Mouse (Mus musculus): Measurements from ENCODE around the gene Tenm4. TPM values are rescaled to one million over a fixed set of nuclear protein-coding genes. Genes with fewer than 3 reads are reported as not detected.

Tenm4 gene
- total RNA-seq, 2 experiments from 2014 or later = under 0.01 TPM; not detected in 1

DNA sequence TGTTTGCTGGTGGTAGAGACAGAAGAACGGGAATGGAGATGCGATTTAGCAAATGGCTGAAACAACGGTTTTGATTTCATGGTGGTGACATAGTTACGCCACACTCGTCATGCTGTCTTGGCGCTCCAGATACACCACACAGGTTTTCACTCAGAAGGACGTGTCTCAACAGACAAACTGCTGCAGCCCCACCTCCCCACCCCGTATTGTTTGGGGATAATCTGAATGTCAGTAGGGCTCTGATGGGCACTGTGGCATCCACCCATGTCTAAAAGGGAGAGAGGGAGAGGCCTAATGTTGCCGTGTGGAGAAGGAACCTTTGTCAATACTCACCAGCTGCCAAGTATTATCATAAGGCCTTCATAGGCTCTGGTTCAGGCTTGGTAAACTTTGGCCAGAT is 14.4 kb downstream of the Tenm4 start:
- no peak for ATAC-seq (ENCODE audit: poor library complexity, severe bottlenecking)

GRCm38 (mm10) chr7:96203812-96204560 is 32.9 kb downstream of the Tenm4 start:
- no peak for ATAC-seq (ENCODE audit: poor library complexity, severe bottlenecking)

DNA sequence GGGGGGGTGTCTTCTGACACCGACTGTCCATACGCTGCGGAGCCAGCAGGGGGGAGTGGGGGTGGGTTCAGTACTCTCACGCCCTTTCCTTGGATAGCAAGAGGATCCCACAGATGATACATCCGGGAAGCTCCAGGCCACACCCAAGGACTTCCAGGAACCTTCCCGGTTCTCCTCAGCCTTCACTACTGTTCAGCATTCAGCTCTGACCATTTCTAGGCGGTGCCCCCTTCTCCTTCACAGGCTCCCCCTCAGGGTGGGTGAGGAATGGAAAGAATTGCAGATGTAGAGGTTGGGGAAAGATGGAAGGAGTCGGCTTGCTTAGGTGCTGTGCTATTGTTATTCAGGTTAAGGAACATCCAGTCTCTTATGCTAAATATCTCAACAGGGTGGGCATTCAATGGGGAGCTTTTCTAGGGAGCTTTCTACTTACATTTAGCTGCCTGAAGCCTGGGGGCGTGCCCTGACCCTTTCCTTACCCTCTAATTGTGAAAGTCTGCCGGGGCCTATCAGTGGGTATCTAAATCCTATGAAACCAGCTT is 33.8 kb downstream of the Tenm4 start:
- ATAC-seq (ENCODE audit: poor library complexity, severe bottlenecking) = no peak

DNA sequence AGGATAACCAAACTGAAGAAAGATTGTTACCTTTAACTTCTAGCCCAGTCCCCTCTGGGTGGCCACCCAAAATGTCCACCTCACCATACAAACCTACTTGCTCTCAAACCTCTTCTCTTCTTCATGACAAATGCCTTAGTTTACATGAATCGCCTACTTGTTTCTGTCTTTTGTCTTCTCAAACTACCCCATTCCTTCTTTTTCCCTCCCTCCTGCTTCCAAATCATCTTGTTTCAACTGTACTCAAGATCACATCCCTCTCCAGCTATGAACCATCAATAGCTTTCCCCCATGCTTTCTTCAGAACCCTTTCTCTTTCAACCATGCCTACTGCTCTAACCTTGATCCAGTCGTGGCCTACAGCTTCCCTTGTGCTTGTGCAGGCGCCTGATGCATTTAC is 36.0 kb downstream of the Tenm4 start:
- ATAC-seq (ENCODE audit: poor library complexity, severe bottlenecking) = no peak

DNA sequence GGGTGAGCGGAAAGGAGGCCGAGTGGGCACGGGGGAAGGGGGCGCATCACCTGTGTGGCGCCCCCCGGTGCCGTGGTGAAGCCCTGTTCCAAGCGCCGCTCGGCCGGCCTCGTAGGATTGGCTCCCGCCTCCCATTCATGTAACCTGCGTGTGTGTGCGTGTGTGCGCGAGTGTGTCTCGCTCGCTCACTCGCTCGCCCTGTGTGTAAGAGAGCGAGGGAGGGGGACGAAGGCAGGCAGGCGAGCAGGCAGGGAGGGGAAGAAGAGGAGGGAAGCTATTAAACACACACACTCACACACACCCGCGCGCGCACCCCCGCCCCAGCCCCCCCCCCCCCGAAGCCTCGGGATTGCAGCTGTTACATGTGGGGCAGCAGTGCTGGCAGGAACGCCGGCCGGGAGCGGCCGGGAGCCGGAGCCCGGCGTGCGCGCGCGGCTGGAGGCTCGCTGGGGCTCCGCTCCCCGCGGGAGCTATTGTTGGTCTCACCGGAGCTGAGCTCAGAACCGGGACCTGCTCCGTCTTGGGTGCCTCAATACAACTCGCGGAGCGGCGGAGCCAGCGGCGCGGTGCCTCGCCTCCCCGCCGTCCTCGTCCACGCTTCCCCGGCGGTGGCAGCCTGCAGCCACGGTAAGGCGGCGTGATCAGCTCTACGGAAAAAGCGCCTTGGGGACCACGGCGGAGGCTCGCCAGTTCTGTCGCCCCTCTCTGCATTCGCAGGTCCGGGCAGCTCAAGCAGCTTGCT is 38.9 kb downstream of the Tenm4 start:
- no peak for ATAC-seq (ENCODE audit: poor library complexity, severe bottlenecking)

DNA sequence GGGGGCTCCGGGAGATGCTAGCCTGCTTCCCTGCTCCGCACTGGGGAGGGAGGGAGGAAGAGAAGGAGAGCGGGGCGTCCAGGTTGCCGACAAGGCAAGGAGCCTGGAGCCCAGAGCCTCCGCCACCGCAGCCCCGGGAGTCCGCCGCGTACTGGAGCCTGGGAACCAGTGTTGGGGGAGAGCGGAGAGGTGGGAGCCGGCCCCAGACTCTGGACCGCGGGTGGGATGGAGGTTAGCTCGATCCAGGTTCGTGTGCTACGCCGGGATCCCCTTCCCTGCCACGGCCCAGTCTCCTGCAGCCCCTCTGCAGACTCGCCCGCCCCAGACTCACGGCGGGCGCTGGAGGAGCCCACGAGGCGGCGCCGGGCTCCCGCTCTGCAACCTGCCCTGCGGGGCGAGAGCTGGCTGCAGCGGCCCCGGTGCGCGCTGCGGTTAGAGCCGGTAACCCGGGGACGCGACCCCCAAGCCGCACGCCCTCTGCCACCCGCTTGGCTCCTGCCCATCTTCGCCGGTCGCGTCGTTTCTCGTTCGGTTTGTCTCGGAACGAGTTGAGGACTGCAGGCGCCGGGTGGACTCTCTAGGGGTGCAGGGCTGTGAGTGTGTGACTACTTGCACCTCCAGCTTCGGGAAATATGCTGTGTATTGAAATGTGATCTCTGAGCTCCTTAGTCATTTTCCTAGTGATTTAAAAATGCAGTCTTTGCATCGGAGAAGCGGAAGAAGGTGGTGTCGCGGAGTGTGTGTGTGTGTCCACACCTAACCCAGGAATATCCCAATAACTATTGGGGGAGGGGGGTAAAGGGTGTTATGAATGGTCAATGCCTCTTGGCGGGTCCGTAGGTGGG is 39.7 kb downstream of the Tenm4 start:
- ATAC-seq (ENCODE audit: poor library complexity, severe bottlenecking) = no peak

DNA sequence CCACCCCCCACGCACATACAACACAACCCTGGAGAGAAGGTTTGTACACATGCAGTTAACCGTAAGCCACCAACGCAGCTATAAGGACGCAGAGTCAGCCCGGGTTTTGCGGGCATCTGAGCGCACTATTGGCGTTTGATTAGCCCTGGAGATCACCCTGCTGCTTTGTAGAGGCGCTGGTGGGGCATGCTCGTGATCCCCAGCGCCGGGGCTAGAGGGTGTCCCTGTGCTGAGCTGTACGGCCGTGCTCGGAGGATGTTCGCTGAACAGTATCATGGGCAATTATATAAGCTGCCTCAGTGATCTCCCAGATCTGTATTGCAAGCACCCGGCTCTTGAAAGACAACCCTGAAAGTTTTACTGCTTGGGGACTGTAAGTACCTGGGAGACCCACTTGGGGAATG is 40.6 kb downstream of the Tenm4 start:
- ATAC-seq (ENCODE audit: poor library complexity, severe bottlenecking) = no peak

DNA sequence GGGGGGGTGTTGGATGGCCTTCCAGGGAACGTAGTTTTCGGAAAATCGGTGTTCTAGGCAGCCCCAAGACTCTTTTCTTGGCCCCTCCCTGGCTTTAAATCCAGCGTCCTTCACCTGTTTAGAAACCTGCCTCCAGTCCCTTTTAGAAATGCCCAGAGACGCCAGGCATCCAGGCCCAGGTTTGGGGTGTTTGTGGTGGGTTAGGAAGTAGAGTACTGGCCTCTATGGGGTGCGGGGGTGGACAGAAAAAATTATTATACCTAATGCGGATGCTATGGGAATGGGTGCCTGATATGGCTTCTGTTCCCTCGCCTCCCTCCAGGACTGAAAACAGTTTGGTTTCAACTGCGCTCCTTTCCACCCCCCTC is 41.2 kb downstream of the Tenm4 start:
- ATAC-seq (ENCODE audit: poor library complexity, severe bottlenecking) = no peak

- ATAC-seq (ENCODE audit: poor library complexity, severe bottlenecking) = peak; percentile 38; the same call in 1 of the 2 replicates
Observed at GRCm38 (mm10) chr7:96212592-96213541, 41.8 kb downstream of the Tenm4 start.

GRCm38 (mm10) chr7:96213741-96214140 is 42.7 kb downstream of the Tenm4 start:
- ATAC-seq (ENCODE audit: poor library complexity, severe bottlenecking) = no peak

DNA sequence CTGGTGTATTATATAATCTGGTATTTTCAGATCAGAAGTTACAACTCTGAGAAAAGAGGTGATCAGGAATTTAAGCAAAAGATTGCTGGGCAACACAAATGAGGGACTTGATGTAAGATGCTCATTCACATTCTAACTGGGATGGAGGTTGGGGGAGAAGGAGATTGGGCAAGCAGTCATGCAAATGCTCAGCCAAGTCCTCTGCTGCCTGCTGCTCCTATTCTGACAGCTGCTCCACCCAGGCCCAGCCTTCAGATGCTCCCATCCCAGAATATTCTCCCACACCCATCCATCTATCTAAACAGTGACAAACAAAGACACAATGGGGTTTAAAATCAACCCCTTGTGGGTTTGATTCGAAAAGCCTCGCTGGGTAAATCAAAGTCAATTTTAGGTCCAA is 43.8 kb downstream of the Tenm4 start:
- no peak for ATAC-seq (ENCODE audit: poor library complexity, severe bottlenecking)

DNA sequence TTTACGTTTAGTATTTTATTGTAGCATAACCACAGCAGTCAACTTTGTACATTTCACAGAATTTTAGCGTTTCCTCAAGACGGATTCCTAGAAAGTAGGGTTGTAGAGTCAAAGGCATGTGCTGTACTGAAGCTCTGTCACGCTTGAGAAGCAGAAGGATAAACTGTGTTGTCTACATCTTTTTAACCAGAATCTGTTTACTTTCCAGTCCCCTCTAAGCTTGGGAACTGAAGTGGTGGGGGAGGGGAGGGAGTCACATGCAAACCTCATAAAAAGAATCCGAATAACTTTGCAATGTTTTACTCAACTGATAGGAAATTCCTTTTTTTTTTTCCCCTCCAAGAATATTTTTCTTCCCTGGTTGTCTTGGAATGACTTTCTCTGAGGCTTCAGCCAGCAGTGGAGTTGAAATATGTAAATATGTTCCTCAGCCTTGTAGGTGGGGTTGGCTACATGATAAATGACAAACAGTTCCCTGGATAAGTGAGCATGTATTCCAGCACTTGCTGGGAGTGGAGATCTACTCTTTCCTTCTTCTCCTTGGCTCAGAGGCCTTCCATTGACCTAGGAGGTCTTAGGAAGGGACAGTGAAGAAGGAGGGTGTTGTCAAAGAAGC is 45.0 kb downstream of the Tenm4 start:
- ATAC-seq (ENCODE audit: poor library complexity, severe bottlenecking) = no peak

DNA sequence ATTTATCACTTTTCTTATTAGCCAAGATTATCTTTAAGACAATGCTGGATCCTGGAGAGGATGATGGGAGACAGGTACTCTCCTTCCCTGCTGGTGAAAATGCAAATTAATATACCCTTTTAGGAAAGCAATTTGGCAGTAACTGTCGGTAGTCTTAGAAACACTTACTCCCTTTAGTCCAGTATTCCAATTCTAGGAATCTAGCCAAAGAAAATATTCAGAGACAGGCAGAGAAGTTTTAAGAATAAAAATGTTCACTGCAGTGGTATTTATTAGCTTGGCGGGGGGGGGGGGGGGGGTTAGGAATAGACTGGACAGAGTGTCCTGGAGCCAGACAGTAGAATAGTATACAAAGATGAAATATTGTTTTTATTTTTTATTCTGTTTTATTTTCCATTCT is 48.3 kb downstream of the Tenm4 start:
- no peak for ATAC-seq (ENCODE audit: poor library complexity, severe bottlenecking)

DNA sequence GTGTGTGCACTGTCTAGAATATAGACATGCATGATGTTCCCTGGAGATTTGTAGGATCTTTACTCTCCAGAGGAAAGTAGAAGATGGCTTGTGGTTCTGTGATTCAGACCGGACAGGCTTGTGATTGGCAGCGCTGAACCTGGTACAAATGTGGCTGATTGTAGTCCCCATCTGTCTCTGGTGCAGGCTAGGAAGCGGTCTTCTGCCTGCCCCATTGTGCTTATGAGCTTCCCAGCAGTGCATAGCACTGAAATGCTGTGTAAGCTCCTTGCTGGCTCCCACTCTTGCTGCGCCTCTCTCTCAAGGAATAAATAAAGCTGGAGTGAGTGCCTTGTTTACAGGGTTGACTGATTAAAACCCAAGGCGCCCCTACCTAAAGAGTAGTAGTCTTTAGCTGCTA is 49.6 kb downstream of the Tenm4 start:
- ATAC-seq (ENCODE audit: poor library complexity, severe bottlenecking) = no peak

DNA sequence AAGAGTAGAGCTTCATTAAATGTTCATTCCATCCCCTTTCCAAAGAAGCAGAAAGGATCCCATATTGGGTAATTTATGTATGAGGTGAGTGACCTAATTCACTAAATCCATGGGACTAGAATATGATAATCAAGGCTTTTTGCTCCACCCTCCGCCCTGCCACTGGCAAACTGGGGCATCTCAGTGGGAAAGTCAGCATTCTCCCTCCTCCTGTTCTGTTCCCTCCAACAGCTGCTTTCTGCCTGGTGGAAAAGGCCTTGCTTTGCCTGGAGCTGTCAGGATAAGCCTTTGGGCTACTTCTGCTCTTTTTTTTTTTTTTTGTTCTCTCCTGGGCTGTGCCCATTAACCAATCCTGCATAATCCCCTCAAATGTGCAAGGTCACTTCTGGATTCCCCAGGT is 51.5 kb downstream of the Tenm4 start:
- no peak for ATAC-seq (ENCODE audit: poor library complexity, severe bottlenecking)

DNA sequence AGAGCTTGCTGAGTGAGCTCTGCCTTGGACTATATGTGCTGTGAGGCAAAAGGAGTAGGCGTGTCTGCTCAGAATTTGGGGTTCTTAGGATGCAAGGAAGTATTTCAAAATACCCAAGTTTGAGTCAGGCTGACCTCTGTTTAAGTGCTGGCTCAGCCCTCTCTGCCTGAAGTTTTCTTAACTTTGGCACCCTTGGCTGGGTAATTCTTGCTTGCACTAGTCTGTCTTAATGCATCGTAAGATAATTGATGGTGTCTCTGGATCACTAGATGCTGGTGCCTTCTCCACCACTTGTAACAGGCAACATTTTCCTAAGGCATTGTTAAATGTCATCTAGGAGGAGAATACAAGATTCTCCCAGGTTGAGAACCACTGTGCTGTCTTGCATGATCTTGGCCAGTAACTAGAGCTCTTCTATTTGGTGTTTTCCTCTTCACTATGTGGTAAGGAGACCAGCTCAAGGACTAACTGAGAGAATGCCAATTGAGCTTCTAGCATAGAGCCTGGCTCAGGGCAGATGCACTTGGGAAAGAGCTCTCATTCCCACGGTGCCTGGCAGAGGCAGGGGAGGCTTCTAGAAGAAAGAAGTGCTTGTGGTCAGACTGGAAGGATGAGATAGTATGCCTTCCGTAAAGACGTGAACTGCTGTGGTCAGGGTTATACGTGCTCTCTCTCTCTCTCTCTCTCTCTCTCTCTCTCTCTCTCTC is 57.7 kb downstream of the Tenm4 start:
- no peak for ATAC-seq (ENCODE audit: poor library complexity, severe bottlenecking)

DNA sequence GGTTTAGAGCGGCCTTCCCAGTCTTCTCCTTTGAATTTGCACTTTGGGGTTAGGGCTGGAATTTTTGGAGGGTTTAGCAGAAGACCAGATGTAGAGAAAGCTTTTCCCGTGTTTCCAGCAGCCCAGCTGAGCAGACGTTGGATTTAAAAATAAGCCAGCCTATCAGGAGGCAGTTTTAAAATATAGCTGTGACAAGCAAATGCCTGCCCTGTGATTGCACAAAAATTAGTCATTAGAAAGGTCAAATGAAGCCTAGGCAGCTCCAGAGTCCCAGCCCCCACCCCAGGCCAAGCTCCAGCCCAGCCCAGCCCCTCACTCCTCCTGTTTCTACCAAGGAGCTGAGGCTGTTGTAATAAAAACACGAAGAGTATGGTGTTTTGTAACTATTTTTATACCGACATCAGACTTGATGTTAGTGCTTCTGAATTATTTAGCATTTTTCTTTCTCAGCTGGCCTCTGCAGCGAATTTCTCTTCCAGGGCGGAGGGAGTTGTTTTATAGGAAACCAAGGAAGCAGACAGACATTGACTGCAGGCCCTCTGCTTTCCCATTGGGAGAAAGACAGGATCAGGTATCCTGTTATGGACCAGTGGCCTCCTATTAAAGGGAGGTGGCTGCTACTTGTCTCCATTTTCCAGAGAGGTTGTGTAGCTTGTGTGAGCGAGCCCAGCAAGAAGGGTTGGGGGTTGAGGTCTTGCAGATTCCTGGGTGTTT is 59.1 kb downstream of the Tenm4 start:
- no peak for ATAC-seq (ENCODE audit: poor library complexity, severe bottlenecking)

GRCm38 (mm10) chr7:96230720-96231241 is 59.7 kb downstream of the Tenm4 start:
- ATAC-seq (ENCODE audit: poor library complexity, severe bottlenecking) = no peak

All from megakaryocyte, adult 5-6 weeks (primary cell).